Mouse (Mus musculus) liver, postnatal 0 days (tissue): Measurements from ENCODE around the gene Dlg2. TPM values are rescaled to one million over a fixed set of nuclear protein-coding genes. Genes with fewer than 3 reads are reported as not detected.

Source experiments
- ATAC-seq: fragments of 200-750 bp; cut with Nextera tagmentation; 2 replicates; pipeline ENCODE4 v1.8.0; 2017; ENCODE audit warnings: mild to moderate bottlenecking, moderate library complexity
- DNase-seq: peaks from one replicate; pipeline ENCODE4 v3.0.0-alpha.2; 2016
- H3K27ac ChIP-seq: fragments of 300-500 bp; sonication (generic); 2 replicates; pipeline ENCODE4 v1.5.1; 2014; ENCODE audit warnings: antibody characterized with exemption, moderate library complexity, mild to moderate bottlenecking, low read depth
- H3K27me3 ChIP-seq: fragments of 300-500 bp; sonication (generic); 2 replicates; pipeline ENCODE4 v1.6.1; 2014; ENCODE audit warnings: low read length, control low read depth, mixed read lengths; ENCODE audit not compliant: insufficient read depth
- H3K36me3 ChIP-seq: fragments of 300-500 bp; sonication (generic); replicated peaks from 2 replicates; pipeline ENCODE4 v1.6.1; 2014; ENCODE audit warnings: mild to moderate bottlenecking, control low read depth, low read length, moderate library complexity, mixed read lengths; ENCODE audit not compliant: insufficient read depth
- H3K4me1 ChIP-seq: fragments of 300-500 bp; sonication (generic); 2 replicates; pipeline ENCODE4 v1.6.1; 2014; ENCODE audit warnings: antibody characterized with exemption, mild to moderate bottlenecking, control low read depth; ENCODE audit not compliant: insufficient read depth
- H3K4me2 ChIP-seq: fragments of 300-500 bp; sonication (generic); 2 replicates; pipeline ENCODE4 v1.6.1; 2014; ENCODE audit warnings: low read depth, mild to moderate bottlenecking, low read length, moderate library complexity, mixed read lengths
- H3K4me3 ChIP-seq: fragments of 300-500 bp; sonication (generic); 2 replicates; pipeline ENCODE4 v1.5.1; 2014; ENCODE audit warnings: low read depth, low read length
- H3K9ac ChIP-seq: fragments of 300-500 bp; sonication (generic); replicated peaks from 2 replicates; pipeline ENCODE4 v1.6.1; 2014; ENCODE audit warnings: mild to moderate bottlenecking, moderate library complexity
- H3K9me3 ChIP-seq: fragments of 300-500 bp; sonication (generic); 2 replicates; pipeline ENCODE4 v1.6.1; 2016; ENCODE audit warnings: mild to moderate bottlenecking, control low read depth, low read length, mixed read lengths
- CTCF ChIP-seq: sonication (generic); IDR thresholded peaks from 2 replicates; pipeline ENCODE4 v1.5.1; 2016; ENCODE audit warnings: antibody characterized with exemption, low read depth
- EP300 ChIP-seq: IDR thresholded peaks from 2 replicates; pipeline ENCODE4 v1.6.1; 2016; ENCODE audit warnings: antibody characterized with exemption, low read depth, mild to moderate bottlenecking
- WGBS: fragments of 180-500 bp; shearing (Covaris S2); extraction: QIAGEN DNeasy Blood & Tissue Kit; methylation state at CpG from one replicate; pipeline ENCODE4 v1.1.7; 2014; ENCODE audit not compliant: insufficient replicate concordance; 5-methylcytosine and 5-hydroxymethylcytosine counted together
- polyA plus RNA-seq: library from polyadenylated mRNA; unstranded; fragments of >200 nt; fragmentation: Nextera tagmentation; extraction: Ambion mirVana; gene quantifications from 2 replicates; pipeline ENCODE4 v1.2.1, GENCODE M21; 2015

Dlg2 gene
- polyA plus RNA-seq, 1 experiment from 2014 or later = 0.41 TPM

DNA sequence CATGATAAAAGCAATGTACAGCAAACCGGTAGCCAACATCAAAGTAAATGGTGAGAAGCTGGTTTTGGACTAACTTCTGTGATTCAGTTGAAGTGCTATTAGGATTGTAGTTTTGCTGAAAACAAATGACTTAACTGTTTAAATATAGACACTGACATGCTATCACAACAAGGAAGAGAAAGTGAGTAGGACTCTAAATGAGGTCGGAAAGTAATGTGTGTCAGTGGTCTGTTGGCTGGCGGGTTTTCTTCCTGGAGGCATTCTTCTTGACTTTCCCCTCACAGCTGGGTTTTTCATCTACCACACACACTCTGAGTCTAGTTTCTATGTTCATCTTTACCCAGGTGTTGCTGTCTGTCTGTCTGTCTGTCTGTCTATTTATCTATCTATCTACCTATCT is 1771.1 kb downstream of the Dlg2 start:
- Histone ChIP-seq H3K36me3 (no peaks in the 10 kb centered on the region), H3K27me3 (no peaks in the 10 kb centered on the region), H3K9ac (no peak overlapping the region), H3K9me3 (no peaks in the 10 kb centered on the region), H3K27ac (no peak overlapping the region), H3K4me2 (no peak overlapping the region), H3K4me1 (no peaks in the 10 kb centered on the region), H3K4me3 (no peak overlapping the region)
- ATAC-seq (no peak), DNase-seq (no peak)
- 80% methylated on average over 3 of the region's 3 CpGs for WGBS
- TF ChIP-seq EP300 (no peak), CTCF (no peak)

DNA sequence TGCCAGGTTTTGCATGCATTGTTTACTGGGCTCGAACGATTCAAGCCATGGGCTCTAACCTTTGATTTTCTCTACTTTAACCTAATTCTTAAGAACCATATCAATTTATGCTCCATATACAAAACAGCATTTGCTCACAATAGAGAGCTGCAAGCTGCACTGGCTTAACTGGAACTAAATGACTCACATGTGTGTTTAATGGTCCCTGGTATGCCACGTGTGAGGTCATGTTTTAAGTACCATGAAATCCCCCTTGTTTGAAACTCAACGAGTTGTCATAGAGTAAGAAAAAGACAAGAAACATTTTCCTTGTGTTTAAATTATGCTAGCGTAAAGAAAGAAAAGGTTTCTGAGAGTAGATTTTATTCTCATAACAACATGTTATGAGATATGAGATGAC is 1772.1 kb downstream of the Dlg2 start:
- H3K9ac ChIP-seq = no peak overlapping the region
- 80% methylated on average over 5 of the region's 5 CpGs for WGBS
- H3K36me3 ChIP-seq = no peaks in the 10 kb centered on the region
- DNase-seq (no peak), ATAC-seq (no peak)
- no peak overlapping the region for H3K27ac ChIP-seq
- no peaks in the 10 kb centered on the region for H3K27me3 ChIP-seq
- TF ChIP-seq EP300 (no peak), CTCF (no peak)
- no peaks in the 10 kb centered on the region for H3K4me1 ChIP-seq
- H3K4me2 ChIP-seq = no peak overlapping the region
- H3K9me3 ChIP-seq = no peaks in the 10 kb centered on the region
- no peak overlapping the region for H3K4me3 ChIP-seq

DNA sequence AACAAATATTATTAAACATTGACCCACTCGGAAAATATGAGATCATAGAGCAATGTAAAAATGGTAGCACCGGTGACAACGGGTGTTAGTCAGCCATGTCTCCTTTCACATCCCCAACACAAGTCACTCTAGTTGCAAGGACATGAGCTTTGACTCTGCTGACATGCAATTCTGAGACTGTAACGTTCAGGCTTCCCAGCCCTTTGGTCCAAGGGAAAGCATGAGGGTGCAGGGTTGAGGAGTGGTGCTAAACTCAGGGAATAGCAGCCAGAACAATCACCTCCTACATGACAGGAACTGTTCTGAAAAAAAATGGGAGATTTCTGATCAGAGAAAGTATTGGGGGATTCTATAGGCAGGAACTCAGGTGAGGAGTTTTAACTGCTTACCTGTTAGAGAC is 1781.7 kb downstream of the Dlg2 start:
- H3K4me3 ChIP-seq = no peak overlapping the region
- no peak for TF ChIP-seq CTCF
- H3K9ac ChIP-seq = no peak overlapping the region
- no peaks in the 10 kb centered on the region for H3K36me3 ChIP-seq
- no peaks in the 10 kb centered on the region for H3K27me3 ChIP-seq
- no peaks in the 10 kb centered on the region for H3K4me1 ChIP-seq
- no peaks in the 10 kb centered on the region for H3K9me3 ChIP-seq
- ATAC-seq = no peak
- H3K27ac ChIP-seq = no peak overlapping the region
- H3K4me2 ChIP-seq = no peak overlapping the region
- DNase-seq = no peak
- WGBS = 71% methylated on average over 4 of the region's 4 CpGs

DNA sequence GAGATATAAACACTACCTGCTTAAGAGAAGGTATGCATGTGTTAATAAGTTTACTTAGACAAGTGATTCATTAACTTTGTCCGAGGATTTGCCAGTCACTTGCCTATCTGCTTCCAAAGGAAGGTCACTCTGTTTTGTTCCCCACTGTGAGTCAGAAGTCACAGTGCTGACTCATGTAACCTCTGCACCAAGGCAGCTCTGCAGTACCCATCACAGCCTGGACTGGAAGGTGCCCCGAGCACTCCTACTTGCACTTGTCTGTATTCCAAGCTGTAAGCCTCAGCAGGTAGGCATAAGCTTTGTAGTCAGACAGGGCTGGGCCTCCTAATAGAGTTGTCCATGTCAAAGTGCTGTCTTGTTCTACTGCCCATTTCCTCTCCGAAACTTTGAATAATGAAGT is 1782.2 kb downstream of the Dlg2 start:
- H3K4me2 ChIP-seq = no peak overlapping the region
- H3K9me3 ChIP-seq = no peaks in the 10 kb centered on the region
- peak; percentile 92 for ATAC-seq
- H3K36me3 ChIP-seq = no peaks in the 10 kb centered on the region
- H3K4me3 ChIP-seq = no peak overlapping the region
- H3K4me1 ChIP-seq = no peaks in the 10 kb centered on the region
- DNase-seq = peak; percentile 15
- 57% methylated on average over 3 of the region's 3 CpGs for WGBS
- no peak for TF ChIP-seq EP300
- TF ChIP-seq CTCF = no peak
- no peak overlapping the region for H3K27ac ChIP-seq
- no peaks in the 10 kb centered on the region for H3K27me3 ChIP-seq
- no peak overlapping the region for H3K9ac ChIP-seq

DNA sequence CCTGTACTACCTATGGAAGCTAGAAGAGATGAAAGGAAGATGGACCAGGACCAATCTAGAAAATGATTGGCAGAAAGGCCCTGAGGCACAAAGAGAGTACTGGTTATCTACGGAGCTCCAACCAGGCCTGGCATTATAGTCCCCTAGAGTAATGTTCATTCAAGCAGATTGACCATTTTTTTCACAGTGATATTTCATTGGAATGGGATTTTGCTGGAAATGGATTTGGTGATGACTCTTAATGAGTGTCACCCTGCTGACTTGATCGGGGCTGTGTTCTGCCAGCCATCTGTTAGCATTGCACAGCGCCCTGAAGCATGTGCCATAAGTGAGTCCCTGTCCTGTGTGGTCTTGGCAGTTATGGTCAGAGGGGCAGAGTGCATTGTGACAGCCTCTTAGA is 1787.9 kb downstream of the Dlg2 start:
- H3K4me2 ChIP-seq = no peak overlapping the region
- no peak for ATAC-seq
- H3K27me3 ChIP-seq = no peaks in the 10 kb centered on the region
- no peaks in the 10 kb centered on the region for H3K4me1 ChIP-seq
- H3K36me3 ChIP-seq = no peaks in the 10 kb centered on the region
- DNase-seq = no peak
- H3K27ac ChIP-seq = no peak overlapping the region
- no peaks in the 10 kb centered on the region for H3K9me3 ChIP-seq
- TF ChIP-seq CTCF (no peak), EP300 (no peak)
- WGBS = 81% methylated on average over 3 of the region's 3 CpGs
- no peak overlapping the region for H3K9ac ChIP-seq
- H3K4me3 ChIP-seq = no peak overlapping the region

DNA sequence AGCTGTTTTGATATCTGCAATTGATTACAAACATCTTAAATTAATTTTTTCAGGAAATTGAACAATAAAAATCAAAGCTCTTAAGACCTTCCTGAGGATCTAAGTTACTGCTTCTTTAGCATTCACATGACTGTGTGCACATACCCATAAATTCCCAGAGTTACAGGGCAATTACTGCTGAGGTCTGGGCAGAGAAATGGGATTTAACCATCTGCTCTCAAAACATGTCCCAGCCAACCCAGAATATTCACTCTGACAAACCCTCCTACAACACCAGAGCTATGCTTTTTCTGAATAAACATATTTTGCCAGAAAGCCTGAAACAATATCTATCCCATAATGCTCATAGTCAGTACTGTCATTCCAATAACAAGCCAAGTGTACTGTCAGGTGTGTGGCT is 1788.5 kb downstream of the Dlg2 start:
- DNase-seq (no peak), ATAC-seq (no peak)
- H3K4me3 ChIP-seq = no peak overlapping the region
- no peaks in the 10 kb centered on the region for H3K36me3 ChIP-seq
- no peaks in the 10 kb centered on the region for H3K9me3 ChIP-seq
- no peak for TF ChIP-seq CTCF
- no peak for TF ChIP-seq EP300
- no peak overlapping the region for H3K9ac ChIP-seq
- no peaks in the 10 kb centered on the region for H3K4me1 ChIP-seq
- no peaks in the 10 kb centered on the region for H3K27me3 ChIP-seq
- no peak overlapping the region for H3K27ac ChIP-seq
- no peak overlapping the region for H3K4me2 ChIP-seq

DNA sequence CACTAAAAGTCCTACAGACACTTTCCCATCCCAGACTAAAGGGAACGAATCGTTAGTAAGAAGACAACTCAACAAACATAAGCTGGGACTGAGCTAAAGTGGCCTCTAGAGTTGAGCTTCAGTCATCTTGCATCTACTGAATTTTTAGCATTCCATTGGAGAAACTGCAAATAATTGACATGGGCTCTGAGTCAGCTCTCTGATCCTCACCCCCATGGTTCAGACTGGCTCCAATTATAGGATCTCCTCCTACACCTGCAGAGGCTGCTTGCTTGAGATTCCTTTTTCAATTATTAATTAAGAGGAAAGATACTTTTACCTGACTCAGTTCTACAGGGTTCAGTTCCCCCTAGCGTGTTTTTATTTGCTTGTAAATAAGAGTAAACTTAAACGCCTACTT is 1798.9 kb downstream of the Dlg2 start:
- Histone ChIP-seq H3K9me3 (no peaks in the 10 kb centered on the region), H3K36me3 (no peaks in the 10 kb centered on the region), H3K4me3 (no peak overlapping the region), H3K9ac (no peak overlapping the region), H3K27me3 (no peaks in the 10 kb centered on the region), H3K27ac (no peak overlapping the region), H3K4me1 (no peaks in the 10 kb centered on the region), H3K4me2 (no peak overlapping the region)
- 56% methylated on average over 4 of the region's 4 CpGs for WGBS
- no peak for ATAC-seq
- TF ChIP-seq EP300 (no peak), CTCF (no peak)
- DNase-seq = no peak
